Mouse (Mus musculus) lung, postnatal 0 days (tissue): ENCODE measurements around the gene Rln3. TPM values are rescaled to one million over a fixed set of nuclear protein-coding genes. Genes with fewer than 3 reads are reported as not detected.

Experiments used
- ATAC-seq: fragments of 200-750 bp; cut with Nextera tagmentation; 2 replicates; pipeline ENCODE4 v1.8.0; 2017; ENCODE audit warnings: moderate library complexity
- DNase-seq: peaks from one replicate; pipeline ENCODE4 v3.0.0-alpha.2; 2016; ENCODE audit warnings: low spot score
- H3K27ac ChIP-seq: fragments of 300-500 bp; sonication (generic); 2 replicates; pipeline ENCODE4 v1.5.1; 2014; ENCODE audit warnings: antibody characterized with exemption, mild to moderate bottlenecking, low read length, mixed read lengths
- H3K27me3 ChIP-seq: fragments of 300-500 bp; sonication (generic); replicated peaks from 2 replicates; pipeline ENCODE4 v1.6.1; 2014; ENCODE audit warnings: low read length, mixed read lengths; ENCODE audit not compliant: insufficient read depth
- H3K36me3 ChIP-seq: fragments of 300-500 bp; sonication (generic); 2 replicates; pipeline ENCODE4 v1.6.1; 2014; ENCODE audit warnings: low read length, mixed read lengths; ENCODE audit not compliant: insufficient read depth
- H3K4me1 ChIP-seq: fragments of 300-500 bp; sonication (generic); 2 replicates; pipeline ENCODE4 v1.6.1; 2014; ENCODE audit warnings: antibody characterized with exemption, low read depth, low read length, mixed read lengths; ENCODE audit not compliant: insufficient read depth
- H3K4me2 ChIP-seq: fragments of 300-500 bp; sonication (generic); replicated peaks from 2 replicates; pipeline ENCODE4 v1.6.1; 2014; ENCODE audit warnings: low read depth, mild to moderate bottlenecking, low read length, moderate library complexity, mixed read lengths
- H3K4me3 ChIP-seq: fragments of 300-500 bp; sonication (generic); 2 replicates; pipeline ENCODE4 v1.5.1; 2014; ENCODE audit warnings: low read depth, low read length
- H3K9ac ChIP-seq: fragments of 300-500 bp; sonication (generic); replicated peaks from 2 replicates; pipeline ENCODE4 v1.6.1; 2014; ENCODE audit warnings: low read depth, mild to moderate bottlenecking
- H3K9me3 ChIP-seq: fragments of 300-500 bp; sonication (generic); 2 replicates; pipeline ENCODE4 v1.6.1; 2016; ENCODE audit warnings: low read length, mixed read lengths
- CTCF ChIP-seq: IDR thresholded peaks from 2 replicates; pipeline ENCODE4 v1.5.1; 2016; ENCODE audit warnings: antibody characterized with exemption, mild to moderate bottlenecking
- EP300 ChIP-seq: IDR thresholded peaks from 2 replicates; pipeline ENCODE4 v1.6.1; 2016; ENCODE audit warnings: antibody characterized with exemption, mild to moderate bottlenecking, control low read depth
- WGBS: fragments of 180-500 bp; shearing (Covaris S2); extraction: QIAGEN DNeasy Blood & Tissue Kit; methylation state at CpG from one replicate; pipeline ENCODE4 v1.1.7; 2014; 5-methylcytosine and 5-hydroxymethylcytosine counted together
- polyA plus RNA-seq: library from polyadenylated mRNA; unstranded; fragments of >200 nt; fragmentation: Nextera tagmentation; extraction: Ambion mirVana; gene quantifications from 2 replicates; pipeline ENCODE4 v1.2.1, GENCODE M21; 2015

Gene Rln3
- polyA plus RNA-seq, 1 experiment from 2014 or later = 0.26 TPM

- ATAC-seq (no peak), DNase-seq (peak; percentile 51)
- Histone ChIP-seq H3K36me3 (no peaks in the 10 kb centered on the region; the same call in 1 of the 2 replicates), H3K9ac (no peak overlapping the region), H3K4me2 (no peak overlapping the region), H3K27me3 (no peaks in the 10 kb centered on the region), H3K9me3 (no peaks in the 10 kb centered on the region), H3K4me3 (no peak overlapping the region), H3K27ac (no peak overlapping the region), H3K4me1 (peaks cover 25% of the 10 kb centered on the region; the same call in 1 of the 2 replicates)
- 49% methylated on average over 3 of the region's 3 CpGs for WGBS
- TF ChIP-seq EP300 = no peak
- no peak for TF ChIP-seq CTCF
Measured at GRCm38 (mm10) chr8:84071921-84072320, 27.1 kb upstream of the Rln3 start.

- ATAC-seq = no peak
- Histone ChIP-seq H3K4me3 (no peak overlapping the region), H3K27me3 (no peaks in the 10 kb centered on the region), H3K4me1 (peaks cover 25% of the 10 kb centered on the region; the same call in 1 of the 2 replicates), H3K9ac (no peak overlapping the region), H3K36me3 (no peaks in the 10 kb centered on the region), H3K9me3 (no peaks in the 10 kb centered on the region), H3K27ac (no peak overlapping the region), H3K4me2 (no peak overlapping the region)
- TF ChIP-seq EP300 = no peak
- TF ChIP-seq CTCF = no peak
- DNase-seq = no peak
- WGBS = 70% methylated on average over 2 of the region's 2 CpGs
Measured at GRCm38 (mm10) chr8:84070667-84071066, 25.9 kb upstream of the Rln3 start.

GRCm38 (mm10) chr8:84070241-84070640 is 25.4 kb upstream of the Rln3 start:
- TF ChIP-seq CTCF (no peak), EP300 (no peak)
- H3K4me3 ChIP-seq = no peak overlapping the region
- no peak overlapping the region for H3K27ac ChIP-seq
- H3K27me3 ChIP-seq = no peaks in the 10 kb centered on the region
- H3K4me2 ChIP-seq = no peak overlapping the region
- ATAC-seq (no peak), DNase-seq (no peak)
- no peaks in the 10 kb centered on the region for H3K36me3 ChIP-seq
- no peaks in the 10 kb centered on the region for H3K9me3 ChIP-seq
- no peak overlapping the region for H3K9ac ChIP-seq
- peaks cover 25% of the 10 kb centered on the region; the same call in 1 of the 2 replicates for H3K4me1 ChIP-seq
- 77% methylated on average over 5 of the region's 5 CpGs for WGBS

GRCm38 (mm10) chr8:84069750-84070149 is 24.9 kb upstream of the Rln3 start:
- peaks cover 25% of the 10 kb centered on the region; the same call in 1 of the 2 replicates for H3K4me1 ChIP-seq
- H3K27ac ChIP-seq = no peak overlapping the region
- ATAC-seq (no peak), DNase-seq (peak; percentile 47)
- TF ChIP-seq EP300 (no peak), CTCF (no peak)
- H3K4me3 ChIP-seq = no peak overlapping the region
- WGBS = 46% methylated on average over 2 of the region's 2 CpGs
- H3K9me3 ChIP-seq = no peaks in the 10 kb centered on the region
- H3K9ac ChIP-seq = no peak overlapping the region
- H3K27me3 ChIP-seq = no peaks in the 10 kb centered on the region
- no peak overlapping the region for H3K4me2 ChIP-seq
- no peaks in the 10 kb centered on the region for H3K36me3 ChIP-seq

- WGBS = 15% methylated on average over 1 of the region's 1 CpGs
- Histone ChIP-seq H3K4me2 (no peak overlapping the region), H3K36me3 (no peaks in the 10 kb centered on the region), H3K4me3 (no peak overlapping the region), H3K27me3 (no peaks in the 10 kb centered on the region), H3K4me1 (peaks cover 25% of the 10 kb centered on the region; the same call in 1 of the 2 replicates), H3K27ac (peak overlapping the region; percentile 57; the same call in 1 of the 2 replicates), H3K9me3 (no peaks in the 10 kb centered on the region), H3K9ac (0 out of 2 replicates have a peak overlapping the region, but pooled peaks have one; percentile 8)
- TF ChIP-seq CTCF (no peak), EP300 (no peak)
- ATAC-seq (no peak), DNase-seq (peak; percentile 19)
Measured at GRCm38 (mm10) chr8:84069169-84069568, 24.4 kb upstream of the Rln3 start.

GRCm38 (mm10) chr8:84068316-84069035 is 23.7 kb upstream of the Rln3 start:
- Histone ChIP-seq H3K36me3 (no peaks in the 10 kb centered on the region), H3K9ac (0 out of 2 replicates have a peak overlapping the region, but pooled peaks have one; percentile 8), H3K9me3 (no peaks in the 10 kb centered on the region), H3K4me1 (peaks cover 25% of the 10 kb centered on the region; the same call in 1 of the 2 replicates), H3K27me3 (no peaks in the 10 kb centered on the region), H3K4me3 (no peak overlapping the region), H3K4me2 (no peak overlapping the region), H3K27ac (peak overlapping the region; percentile 57)
- 24% methylated on average over 12 of the region's 12 CpGs for WGBS
- DNase-seq = peak; percentile 73
- TF ChIP-seq EP300 (no peak), CTCF (no peak)
- ATAC-seq = no peak
